ENCODE assay signal across 9 mouse cellular contexts in genomic region chr17:86507342-86508211, GRCm38 (mm10). TPM values are rescaled to one million over a fixed set of nuclear protein-coding genes. Genes with fewer than 3 reads are reported as not detected.
A peak's percentile ranks its signal among the peaks of the same experiment; 100 is the strongest.
DNase-seq lines count a peak whose midpoint lies in the region; TF ChIP-seq lines count a peak whose summit lies in the region.
"Had no signal": no experiment of that assay in that cellular context is flagged by ENCODE, and none has a peak within 500 bp of the region (broad histone marks: within the 10 kb centered on the region; RNA-seq: fewer than 3 reads in every experiment).

No protein-coding gene starts in this region.

- TF ChIP-seq CTCF in thymus, adult 2 months (IDR thresholded peaks at IDR 0.05; ENCODE audit: borderline replicate concordance, control insufficient read depth, extremely low read depth, insufficient read depth, low read length, poor library complexity), result no peak

- peaks cover 22% of the 10 kb centered on the region for H3K4me1 ChIP-seq in heart, embryonic 10.5 days
- no peaks in the 10 kb centered on the region for H3K4me1 ChIP-seq in thymus, adult 2 months (replicated peaks; ENCODE audit: control insufficient read depth, insufficient read depth, low read length)

- TF ChIP-seq POLR2A in thymus, adult 2 months (IDR thresholded peaks at IDR 0.05; ENCODE audit: control insufficient read depth, extremely low read depth, insufficient read depth, low read length, poor library complexity), result no peak

- H3K27me3 ChIP-seq in heart, embryonic 10.5 days (ENCODE audit: insufficient read depth, poor library complexity, severe bottlenecking), result no peaks in the 10 kb centered on the region
- no peaks in the 10 kb centered on the region for H3K27me3 ChIP-seq in thymus, adult 2 months (ENCODE audit: control insufficient read depth, insufficient read depth, low read length)

- WGBS in heart, embryonic 10.5 days, result 68% methylated on average over 19 of the region's 19 CpGs
- WGBS in thymus, adult 2 months, result 89% methylated on average over 19 of the region's 19 CpGs

- H3K27ac ChIP-seq in heart, embryonic 10.5 days, result peak overlapping the region; percentile 63
- no peak overlapping the region for H3K27ac ChIP-seq in thymus, adult 2 months (ENCODE audit: control insufficient read depth, insufficient read depth, low read length)
- H3K27ac ChIP-seq: liver, embryonic 14.5 days had no signal

- peak; percentile 45 to 64 for DNase-seq in adrenal gland, adult (ENCODE audit: inconsistent age in 2 of 2, low spot score in 1 of 2)
- no peak for DNase-seq in adrenal gland, postnatal 4 days (ENCODE audit: low spot score in 2 of 2)
- DNase-seq in adipocyte (ENCODE audit: low spot score), result peak; percentile 79
- no peak for DNase-seq in heart, embryonic 10.5 days (ENCODE audit: low spot score)
- peak; percentile 67 to 83 for DNase-seq in kidney, postnatal 25 days
- DNase-seq in thymus, postnatal 14 days, result no peak
- DNase-seq in thymus, adult 2 months, result no peak
- no peak for DNase-seq in cerebellum, adult 11-12 months

- no peak overlapping the region for H3K4me3 ChIP-seq in heart, embryonic 10.5 days
- no peak overlapping the region for H3K4me3 ChIP-seq in thymus, adult 2 months (ENCODE audit: control insufficient read depth, insufficient read depth, low read length)

- H3K36me3 ChIP-seq in heart, embryonic 10.5 days, result no peaks in the 10 kb centered on the region; the same call in none of the 2 replicates
- no peaks in the 10 kb centered on the region for H3K36me3 ChIP-seq in thymus, adult 2 months (ENCODE audit: control insufficient read depth, insufficient read depth, low read length)

- H3K9me3 ChIP-seq in heart, embryonic 10.5 days, result no peaks in the 10 kb centered on the region

RNA-seq across cellular contexts. Expression of gene Gm10309, which starts 2.5 kb away (rescaled TPM):
- under 1 TPM in 1 of 2 experiments, not detected in 1; 0.25 TPM for total RNA-seq in adrenal gland, postnatal 4 days (2021)
- polyA plus RNA-seq in heart, embryonic 10.5 days (2016; fragmentation: Nextera tagmentation; extraction: Ambion mirVana), result 0.38 and 0.44 TPM in 2 replicates
- not detected in 2 replicates for polyA plus RNA-seq in thymus, adult 2 months (2012; rRNA removed)

Comparison
In these comparisons a context has a peak if more than half of its experiments do, and no peak if none do; other contexts are left out.
1. DNase-seq: peak in adrenal gland, adult (2 of 2), adipocyte (single experiment) and kidney, postnatal 25 days (2 of 2); none in adrenal gland, postnatal 4 days (0 of 2), heart, embryonic 10.5 days (single experiment), thymus, postnatal 14 days (single experiment), thymus, adult 2 months (single experiment) and cerebellum, adult 11-12 months (single experiment).